Mouse (Mus musculus) intestine, embryonic 14.5 days (tissue): ENCODE data around the gene Esp18. TPM values are rescaled to one million over a fixed set of nuclear protein-coding genes. Genes with fewer than 3 reads are reported as not detected.

Source experiments
- ATAC-seq: fragments of 200-750 bp; cut with Nextera tagmentation; replicated peaks from 2 replicates; pipeline ENCODE4 v1.8.0; 2017; ENCODE audit warnings: low read depth, moderate number of reproducible peaks, moderate TSS enrichment, moderate library complexity; ENCODE audit not compliant: low FRiP score, low TSS enrichment
- DNase-seq: peaks from one replicate; pipeline ENCODE4 v3.0.0-alpha.2; 2018; ENCODE audit warnings: low spot score
- H3K27ac ChIP-seq: fragments of 300-500 bp; sonication (generic); 2 replicates; pipeline ENCODE4 v1.5.1; 2014; ENCODE audit warnings: low read depth, mild to moderate bottlenecking, control low read depth
- H3K27me3 ChIP-seq: fragments of 300-500 bp; sonication (generic); replicated peaks from 2 replicates; pipeline ENCODE4 v1.6.1; 2014; ENCODE audit warnings: low read length, control low read depth; ENCODE audit not compliant: control insufficient read depth, insufficient read depth
- H3K36me3 ChIP-seq: fragments of 300-500 bp; sonication (generic); 2 replicates; pipeline ENCODE4 v1.6.1; 2014; ENCODE audit warnings: low read length, control low read depth; ENCODE audit not compliant: control insufficient read depth, insufficient read depth
- H3K4me1 ChIP-seq: fragments of 300-500 bp; sonication (generic); replicated peaks from 2 replicates; pipeline ENCODE4 v1.6.1; 2014; ENCODE audit warnings: low read length, control low read depth, mixed read lengths; ENCODE audit not compliant: control insufficient read depth, insufficient read depth
- H3K4me2 ChIP-seq: fragments of 300-500 bp; sonication (generic); 2 replicates; pipeline ENCODE4 v1.6.1; 2014; ENCODE audit warnings: low read length
- H3K4me3 ChIP-seq: fragments of 300-500 bp; sonication (generic); 2 replicates; pipeline ENCODE4 v1.5.1; 2014; ENCODE audit warnings: low read depth, low read length, control low read depth, mixed read lengths
- H3K9ac ChIP-seq: fragments of 300-500 bp; sonication (generic); 2 replicates; pipeline ENCODE4 v1.6.1; 2014; ENCODE audit warnings: mild to moderate bottlenecking, low read length
- H3K9me3 ChIP-seq: fragments of 300-500 bp; sonication (generic); 2 replicates; pipeline ENCODE4 v1.6.1; 2016; ENCODE audit warnings: low read length, control low read depth; ENCODE audit not compliant: control insufficient read depth
- WGBS: fragments of 180-500 bp; shearing (Covaris S2); extraction: QIAGEN DNeasy Blood & Tissue Kit; methylation state at CpG from one replicate; pipeline ENCODE4 v1.1.7; 2014; 5-methylcytosine and 5-hydroxymethylcytosine counted together
- microRNA-seq: library from miRNA; unstranded; fragments of <30 nt; microRNA quantifications from one replicate; pipeline ENCODE4, GENCODE M21; 2016
- polyA plus RNA-seq: library from polyadenylated mRNA; unstranded; fragments of >200 nt; fragmentation: Nextera tagmentation; extraction: Ambion mirVana; gene quantifications from 2 replicates; pipeline ENCODE4 v1.2.1, GENCODE M21; 2014

The Esp18 gene
- not detected in 2 replicates for polyA plus RNA-seq

- 70% methylated on average over 2 of the region's 2 CpGs for WGBS
- DNase-seq (no peak), ATAC-seq (no peak)
- H3K9me3 ChIP-seq, result no peaks in the 10 kb centered on the region
- H3K9ac ChIP-seq, result no peak within 1 kb of the TSS
- no peaks in the 10 kb centered on the region for H3K36me3 ChIP-seq
- H3K4me3 ChIP-seq, result no peak within 1 kb of the TSS
- no peaks in the 10 kb centered on the region for H3K4me1 ChIP-seq
- no peak within 1 kb of the TSS for H3K27ac ChIP-seq
- H3K4me2 ChIP-seq, result no peak within 1 kb of the TSS
- no peaks in the 10 kb centered on the region for H3K27me3 ChIP-seq
Observed at GRCm38 (mm10) chr17:39406059-39406458, at the start of gene Esp18. Esp18 (plus strand) TSS chr17:39406359.

- Histone ChIP-seq H3K4me3 (no peak overlapping the region), H3K27ac (no peak overlapping the region), H3K4me2 (no peak overlapping the region), H3K36me3 (no peaks in the 10 kb centered on the region), H3K4me1 (no peaks in the 10 kb centered on the region), H3K9me3 (no peaks in the 10 kb centered on the region), H3K27me3 (no peaks in the 10 kb centered on the region), H3K9ac (no peak overlapping the region)
- 64% methylated on average over 3 of the region's 3 CpGs for WGBS
- DNase-seq (no peak), ATAC-seq (no peak)
Observed at GRCm38 (mm10) chr17:39363316-39363715, 42.8 kb upstream of the Esp18 start.

Small RNAs within 50 kb of the gene (microRNA-seq; reads per million reads assigned to microRNA genes)
- not detected for gene Gm26429

Other genes starting within 250 kb of the Esp18 start
- not detected in 2 replicates for gene Esp16, start 129.8 kb downstream of the Esp18 start, polyA plus RNA-seq
- not detected in 2 replicates for gene Esp15, start 234.6 kb downstream of the Esp18 start, polyA plus RNA-seq